Mouse (Mus musculus) ES-Bruce4 (cell line): Measurements from ENCODE around the gene Mtx1.

Source experiments
- CTCF ChIP-seq: IDR thresholded peaks from one replicate; pipeline ENCODE4 v1.8.1; 2011; ENCODE audit warnings: low read depth, low read length
- POLR2A ChIP-seq: IDR thresholded peaks from one replicate; pipeline ENCODE4 v1.8.1; 2011; ENCODE audit warnings: low read length; ENCODE audit not compliant: insufficient read depth

DNA sequence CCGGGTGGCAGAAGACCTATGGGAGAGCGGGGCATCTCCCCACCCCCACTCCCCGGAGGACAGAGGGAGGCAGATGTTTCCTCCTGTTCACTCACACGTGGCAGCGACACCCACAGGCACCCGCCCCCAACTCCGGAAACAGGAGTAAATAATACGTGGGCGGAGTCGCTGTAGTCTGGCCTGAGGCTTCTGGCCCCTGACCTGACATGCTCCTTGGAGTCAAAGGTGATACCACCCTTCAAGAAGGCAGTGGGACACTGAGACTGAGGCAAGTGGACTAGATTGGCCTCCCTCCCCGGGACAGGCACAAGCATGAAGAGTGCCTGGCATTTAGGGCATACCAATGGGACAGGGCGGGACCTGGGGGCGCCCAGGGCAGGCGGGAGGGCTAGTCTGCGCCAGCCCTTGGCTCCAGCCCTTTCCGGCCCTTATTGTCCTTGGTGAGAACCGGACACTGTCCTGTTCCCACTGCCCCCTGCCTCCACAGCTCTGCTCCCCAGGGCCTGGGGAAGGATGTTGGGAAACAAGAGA lies 24.5 kb upstream of the Mtx1 start:
- no peak for TF ChIP-seq POLR2A
- TF ChIP-seq CTCF: no peak
